Mouse (Mus musculus) ES-Bruce4 (cell line): ENCODE results near the gene Rab5b.

Experiments used
- CTCF ChIP-seq: IDR thresholded peaks from one replicate; pipeline ENCODE4 v1.8.1; 2011; ENCODE audit warnings: low read depth, low read length
- EP300 ChIP-seq: IDR thresholded peaks from 2 replicates; pipeline ENCODE4 v1.6.1; 2011; ENCODE audit warnings: low read depth, low read length; ENCODE audit not compliant: insufficient read depth
- POLR2A ChIP-seq: IDR thresholded peaks from one replicate; pipeline ENCODE4 v1.8.1; 2011; ENCODE audit warnings: low read length; ENCODE audit not compliant: insufficient read depth

- TF ChIP-seq POLR2A = no peak
- no peak for TF ChIP-seq CTCF
- no peak for TF ChIP-seq EP300
Observed at GRCm38 (mm10) chr10:128695411-128695991, 563 bp downstream of the Rab5b start.
